Mouse (Mus musculus): ENCODE data around the gene Stim1.
"Not testable (repeated sequence)": the region's sequence is repeated elsewhere in the genome, so short reads cannot be mapped to it uniquely, and the experiment has no call there.

Gene Stim1

GRCm38 (mm10) chr7:102467566-102467965 is 200.0 kb downstream of the Stim1 start:
- DNase-seq, result no peak

- no peak for DNase-seq
These were observed 205.1 kb downstream of the Stim1 start for GRCm38 (mm10) chr7:102472675-102473074.

DNA sequence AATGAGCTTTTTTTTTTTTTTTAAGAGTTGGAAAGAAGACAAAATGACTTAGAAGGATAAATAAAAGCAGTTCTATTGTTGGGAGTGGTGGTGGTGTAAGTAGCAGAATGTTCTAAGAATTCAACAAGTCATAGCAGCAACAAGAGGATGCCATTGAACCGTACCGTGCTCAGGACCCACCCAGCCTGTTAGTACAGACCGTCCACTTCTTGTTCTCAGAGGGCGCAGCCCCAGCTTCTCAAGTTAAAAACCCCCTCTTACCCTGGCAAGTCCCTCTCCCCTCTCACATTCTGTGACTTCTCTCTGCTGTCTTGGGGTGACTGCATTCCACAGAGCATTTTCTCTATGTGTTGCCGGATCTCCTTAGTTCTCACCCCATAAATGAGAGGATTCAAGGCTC is 209.0 kb downstream of the Stim1 start:
- DNase-seq, result no peak

DNA sequence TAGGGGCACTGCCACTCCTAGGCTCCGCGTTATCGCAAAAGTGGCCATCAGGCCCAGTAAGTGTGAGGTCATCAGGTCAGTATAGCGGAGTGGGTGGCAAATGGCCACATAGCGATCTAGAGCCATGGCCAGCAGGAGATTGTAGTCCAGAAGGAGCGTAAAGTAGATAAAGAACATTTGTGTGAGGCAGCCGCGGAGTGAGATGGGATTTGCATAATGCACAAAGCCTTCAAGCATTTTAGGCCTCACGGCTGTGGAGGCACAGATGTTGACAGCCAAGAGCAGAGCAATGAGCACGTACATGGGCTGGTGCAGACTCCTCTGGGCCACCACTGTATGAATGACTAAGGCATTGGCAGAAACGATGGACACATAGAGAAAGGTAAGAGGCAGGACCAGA is 209.8 kb downstream of the Stim1 start:
- DNase-seq, result no peak

DNA sequence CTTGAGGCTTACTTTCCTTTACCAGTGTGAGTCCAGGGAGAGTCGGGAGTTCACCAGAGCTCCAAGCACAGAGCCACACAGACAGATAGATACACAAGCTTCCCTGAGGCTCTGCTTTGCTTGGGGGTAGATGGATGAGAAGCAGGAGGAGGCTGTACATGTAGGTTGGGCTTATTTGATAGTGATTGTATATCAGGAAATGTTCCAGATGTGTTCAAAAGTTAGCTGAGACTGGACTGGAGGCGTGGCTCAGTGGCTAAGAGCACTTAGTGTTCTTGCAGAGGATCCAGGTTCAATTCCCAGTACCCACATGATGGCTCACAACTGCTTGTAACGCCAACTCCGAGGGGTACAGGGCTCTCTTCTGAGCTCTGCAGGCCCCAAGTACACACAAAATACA is 210.8 kb downstream of the Stim1 start:
- no peak for DNase-seq

- DNase-seq, result no peak
These were observed 211.3 kb downstream of the Stim1 start for GRCm38 (mm10) chr7:102478926-102479325.

- peak; percentile 60 for DNase-seq
These were observed 211.9 kb downstream of the Stim1 start for GRCm38 (mm10) chr7:102479368-102480078.

DNA sequence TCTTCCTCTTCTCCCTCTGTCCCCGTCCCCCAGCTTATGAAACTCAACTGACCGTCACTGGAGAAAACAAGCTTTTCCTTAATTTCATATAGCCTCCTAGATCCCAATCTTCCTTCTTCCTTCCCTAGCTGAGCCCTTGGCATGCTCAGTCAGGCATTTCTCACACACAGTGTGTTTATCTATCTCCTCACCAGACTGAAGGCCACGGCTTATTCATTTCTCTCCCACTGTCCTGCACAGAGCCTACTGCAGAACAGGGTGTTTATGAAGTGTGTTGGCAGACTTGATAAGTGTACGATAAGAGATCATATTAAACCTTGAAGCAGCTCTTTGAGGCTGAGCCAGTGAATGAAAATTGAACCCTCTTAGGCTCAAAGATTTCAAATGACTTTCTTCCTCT is 213.2 kb downstream of the Stim1 start:
- no peak for DNase-seq

GRCm38 (mm10) chr7:102481579-102481978 is 214.0 kb downstream of the Stim1 start, which contains the start of gene Olfr543:
Gene Olfr543 (minus strand): TSS chr7:102481679.
- DNase-seq, result no peak

DNA sequence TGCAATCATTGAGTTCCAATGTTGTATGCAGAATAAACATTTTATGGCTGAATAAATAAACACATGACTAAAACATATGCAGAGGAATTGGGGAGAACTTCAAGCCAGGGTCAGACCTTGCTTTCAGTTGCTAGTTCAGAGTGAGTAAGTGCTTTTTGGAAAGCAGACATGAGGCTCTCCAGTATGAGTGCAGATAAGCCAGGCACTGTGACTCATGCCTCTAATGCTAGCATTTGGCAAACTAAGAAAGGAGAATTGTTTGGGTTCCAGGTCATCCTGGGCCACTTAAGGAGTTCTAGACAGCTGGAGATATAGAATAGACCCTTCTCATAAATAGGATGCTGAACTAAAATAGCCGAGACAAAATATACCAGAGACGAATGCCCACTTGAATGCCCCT is 216.1 kb downstream of the Stim1 start:
- no peak for DNase-seq

DNA sequence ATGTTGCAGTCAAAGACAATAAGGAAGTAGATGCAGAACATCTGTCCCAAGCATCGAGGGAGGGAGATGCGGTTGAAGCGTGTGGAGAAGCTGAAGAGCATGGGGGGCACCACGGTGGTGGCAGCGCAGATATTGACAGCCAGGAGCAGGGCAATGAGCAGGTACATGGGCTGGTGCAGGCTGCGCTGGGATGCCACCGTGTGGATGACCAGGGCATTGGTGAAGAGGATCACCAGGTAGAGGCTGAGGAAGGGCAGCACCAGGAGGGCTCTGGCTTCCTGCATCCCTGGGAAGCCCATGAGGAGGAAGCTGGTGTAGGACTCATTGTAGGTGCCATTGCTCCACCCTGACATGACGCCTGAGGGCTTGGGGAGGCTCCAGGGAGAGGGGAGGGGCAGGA is 217.2 kb downstream of the Stim1 start:
- not testable (repeated sequence) for DNase-seq

DNA sequence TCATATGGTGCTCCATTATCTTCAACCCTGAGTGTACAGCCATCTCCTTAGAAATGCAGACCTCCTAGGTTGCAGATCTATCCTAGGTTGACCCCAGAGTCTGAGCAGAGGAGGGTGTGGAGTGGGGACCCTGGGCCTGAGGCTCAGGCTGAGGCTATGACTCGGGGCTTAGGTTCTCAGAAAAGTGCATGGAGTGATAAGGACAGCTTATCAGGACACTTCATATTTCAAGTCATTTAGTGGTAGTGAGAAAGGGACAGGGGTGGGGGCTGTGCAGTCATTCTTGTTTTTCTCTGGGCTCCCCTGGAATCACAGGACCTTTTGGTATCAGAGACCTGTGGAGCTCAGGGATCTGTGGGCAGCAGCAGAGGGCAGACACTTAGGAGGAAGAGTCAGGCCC is 218.5 kb downstream of the Stim1 start:
- DNase-seq, result no peak

All from kidney, adult 18-20 months (tissue).